Mouse (Mus musculus): ENCODE measurements around the gene Nat10. TPM values are rescaled to one million over a fixed set of nuclear protein-coding genes. Genes with fewer than 3 reads are reported as not detected.

The Nat10 gene
- total and polyA plus RNA-seq, 3 experiments, result 29.8 to 72.4 (median 68.1) TPM

DNA sequence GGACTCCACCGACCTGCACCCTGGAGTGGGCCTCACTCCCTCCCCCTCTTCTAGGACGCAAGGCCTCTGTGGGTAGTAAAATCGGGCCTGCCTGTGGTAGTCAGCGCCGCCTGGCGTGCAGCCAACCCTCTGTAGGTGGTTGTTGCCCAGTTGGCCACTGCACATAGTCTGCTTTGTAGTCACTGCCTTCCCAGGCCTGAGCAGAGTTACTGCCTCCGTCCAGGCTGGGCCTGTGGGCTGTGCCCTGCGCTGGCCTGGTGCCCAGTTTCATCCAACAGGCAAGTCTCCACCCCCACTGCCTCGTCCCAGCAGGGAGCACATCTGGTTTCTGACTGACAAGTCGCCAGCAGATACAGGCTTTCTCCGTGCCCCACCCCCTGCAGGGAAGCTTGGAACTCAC is 54.8 kb downstream of the Nat10 start:
- TF ChIP-seq TAL1 (conservative IDR thresholded peaks at IDR 0.05; ENCODE audit: low read depth, low read length) (no peak), GATA2 (IDR thresholded peaks at IDR 0.05; ENCODE audit: borderline replicate concordance, low read depth, low read length) (no peak)
- DNase-seq (ENCODE audit: low spot score) (no peak), ATAC-seq (ENCODE audit: extremely low read depth, insufficient number of reproducible peaks, low FRiP score, poor library complexity, severe bottlenecking) (no peak)
- H3K4me3 ChIP-seq (ENCODE audit: low read depth, low read length), result no peak overlapping the region; the same call in 1 of the 2 replicates
- peaks cover 70% of the 10 kb centered on the region for H3K27me3 ChIP-seq (ENCODE audit: insufficient read depth, low read length)
- H3K4me1 ChIP-seq (ENCODE audit: insufficient read depth, low read depth, low read length), result peaks cover 48% of the 10 kb centered on the region
- H3K36me3 ChIP-seq (replicated peaks), result no peaks in the 10 kb centered on the region
- no peaks in the 10 kb centered on the region for H3K9me3 ChIP-seq (replicated peaks)

DNA sequence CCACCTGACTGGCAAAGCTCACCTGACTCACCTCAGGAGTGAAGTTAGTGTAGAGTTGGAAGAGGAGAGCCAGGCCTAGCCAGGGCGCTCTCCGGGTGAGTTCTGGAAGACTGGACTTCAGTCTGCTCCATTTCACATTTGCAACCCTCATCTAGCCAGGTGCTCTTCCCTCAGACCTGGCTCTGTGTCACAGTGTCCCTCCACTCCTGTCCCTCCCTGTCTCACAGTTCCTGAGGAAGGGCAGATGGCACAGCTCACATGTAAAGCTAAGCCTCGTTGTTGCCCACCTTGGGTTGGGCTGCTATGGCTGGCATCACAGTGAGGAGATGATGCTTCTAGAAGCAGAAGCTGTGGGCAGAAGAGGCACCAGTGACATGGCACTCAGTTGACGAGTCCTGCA is 55.2 kb downstream of the Nat10 start:
- DNase-seq (ENCODE audit: low spot score) (no peak), ATAC-seq (ENCODE audit: extremely low read depth, insufficient number of reproducible peaks, low FRiP score, poor library complexity, severe bottlenecking) (no peak)
- no peak for TF ChIP-seq CTCF (IDR thresholded peaks at IDR 0.05; ENCODE audit: low read depth, low read length)
- no peak for TF ChIP-seq POLR2AphosphoS5 (IDR thresholded peaks at IDR 0.05; ENCODE audit: insufficient replicate concordance, low read depth, low read length)
- TF ChIP-seq TAL1 (conservative IDR thresholded peaks at IDR 0.05; ENCODE audit: low read depth, low read length), result no peak
- no peak for TF ChIP-seq GATA1 (IDR thresholded peaks at IDR 0.05; ENCODE audit: borderline replicate concordance, low read length)
- TF ChIP-seq GATA2 (IDR thresholded peaks at IDR 0.05; ENCODE audit: borderline replicate concordance, low read depth, low read length), result no peak
- Histone ChIP-seq H3K4me3 (ENCODE audit: low read depth, low read length) (no peak overlapping the region; the same call in 1 of the 2 replicates), H3K4me1 (ENCODE audit: insufficient read depth, low read depth, low read length) (peaks cover 48% of the 10 kb centered on the region), H3K9me3 (replicated peaks) (no peaks in the 10 kb centered on the region), H3K36me3 (replicated peaks) (no peaks in the 10 kb centered on the region), H3K27me3 (ENCODE audit: insufficient read depth, low read length) (peaks cover 68% of the 10 kb centered on the region)

DNA sequence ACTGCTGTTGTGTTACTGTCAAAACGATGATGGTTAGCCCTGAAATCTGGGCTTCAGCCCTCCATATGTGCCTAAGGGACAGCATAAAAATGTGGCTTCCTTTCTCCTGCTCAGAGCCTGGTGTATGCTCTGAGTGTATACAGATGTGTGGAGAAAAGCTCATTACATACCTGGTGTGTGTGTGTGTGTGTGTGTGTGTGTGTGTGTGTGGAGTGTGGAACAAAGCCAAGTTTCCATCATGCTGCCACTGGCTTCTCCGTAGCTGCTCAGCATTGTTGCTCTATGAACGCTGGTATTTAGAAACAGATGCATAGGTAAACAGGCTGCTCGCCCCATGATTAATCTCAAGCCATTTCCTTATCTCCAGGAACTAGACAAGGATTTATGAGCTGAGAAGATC is 57.2 kb downstream of the Nat10 start:
- Histone ChIP-seq H3K9me3 (replicated peaks) (no peaks in the 10 kb centered on the region), H3K36me3 (replicated peaks) (no peaks in the 10 kb centered on the region), H3K4me1 (ENCODE audit: insufficient read depth, low read depth, low read length) (peaks cover 48% of the 10 kb centered on the region), H3K27me3 (ENCODE audit: insufficient read depth, low read length) (peaks cover 70% of the 10 kb centered on the region), H3K4me3 (ENCODE audit: low read depth, low read length) (no peak overlapping the region)
- ATAC-seq (ENCODE audit: extremely low read depth, insufficient number of reproducible peaks, low FRiP score, poor library complexity, severe bottlenecking) (no peak), DNase-seq (ENCODE audit: low spot score) (no peak)
- TF ChIP-seq POLR2AphosphoS5 (IDR thresholded peaks at IDR 0.05; ENCODE audit: insufficient replicate concordance, low read depth, low read length), result no peak
- TF ChIP-seq CTCF (IDR thresholded peaks at IDR 0.05; ENCODE audit: low read depth, low read length), result no peak

GRCm38 (mm10) chr2:103703336-103703735 is 57.7 kb downstream of the Nat10 start:
- Histone ChIP-seq H3K4me3 (ENCODE audit: low read depth, low read length) (no peak overlapping the region; the same call in 1 of the 2 replicates), H3K4me1 (ENCODE audit: insufficient read depth, low read depth, low read length) (peaks cover 48% of the 10 kb centered on the region), H3K27me3 (ENCODE audit: insufficient read depth, low read length) (peaks cover 69% of the 10 kb centered on the region), H3K9me3 (replicated peaks) (no peaks in the 10 kb centered on the region), H3K36me3 (replicated peaks) (no peaks in the 10 kb centered on the region)
- DNase-seq (ENCODE audit: low spot score) (no peak), ATAC-seq (ENCODE audit: extremely low read depth, insufficient number of reproducible peaks, low FRiP score, poor library complexity, severe bottlenecking) (no peak)
- TF ChIP-seq TAL1 (conservative IDR thresholded peaks at IDR 0.05; ENCODE audit: low read depth, low read length) (no peak), GATA1 (IDR thresholded peaks at IDR 0.05; ENCODE audit: borderline replicate concordance, low read length) (no peak), POLR2AphosphoS5 (IDR thresholded peaks at IDR 0.05; ENCODE audit: insufficient replicate concordance, low read depth, low read length) (no peak), CTCF (IDR thresholded peaks at IDR 0.05; ENCODE audit: low read depth, low read length) (no peak), GATA2 (IDR thresholded peaks at IDR 0.05; ENCODE audit: borderline replicate concordance, low read depth, low read length) (no peak)

DNA sequence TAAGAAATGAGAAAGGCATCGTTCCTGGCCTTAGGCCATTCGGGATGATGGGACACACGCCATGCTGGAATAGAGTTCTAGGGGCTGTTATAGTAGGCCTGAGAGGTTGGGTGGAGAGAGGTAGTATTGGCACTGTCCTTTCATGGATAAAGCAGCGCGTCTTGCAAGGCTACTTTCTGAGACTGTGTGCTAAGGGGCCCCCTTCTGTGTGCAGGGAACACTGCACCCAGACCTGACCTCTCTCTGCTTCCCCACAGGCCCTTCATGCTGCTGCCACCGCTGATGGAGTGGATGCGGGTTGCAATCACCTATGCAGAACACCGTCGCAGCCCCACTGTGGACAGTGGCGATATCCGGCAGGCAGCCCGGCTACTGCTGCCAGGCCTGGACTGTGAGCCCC is 60.6 kb downstream of the Nat10 start:
- H3K9me3 ChIP-seq (replicated peaks), result no peaks in the 10 kb centered on the region
- H3K4me3 ChIP-seq (ENCODE audit: low read depth, low read length), result no peak overlapping the region
- ATAC-seq (ENCODE audit: extremely low read depth, insufficient number of reproducible peaks, low FRiP score, poor library complexity, severe bottlenecking) (no peak), DNase-seq (ENCODE audit: low spot score) (no peak)
- H3K36me3 ChIP-seq (replicated peaks), result no peaks in the 10 kb centered on the region
- H3K27me3 ChIP-seq (ENCODE audit: insufficient read depth, low read length), result peaks cover 73% of the 10 kb centered on the region
- TF ChIP-seq TAL1 (conservative IDR thresholded peaks at IDR 0.05; ENCODE audit: low read depth, low read length) (no peak), POLR2AphosphoS5 (IDR thresholded peaks at IDR 0.05; ENCODE audit: insufficient replicate concordance, low read depth, low read length) (no peak), GATA2 (IDR thresholded peaks at IDR 0.05; ENCODE audit: borderline replicate concordance, low read depth, low read length) (no peak), GATA1 (IDR thresholded peaks at IDR 0.05; ENCODE audit: borderline replicate concordance, low read length) (no peak), CTCF (IDR thresholded peaks at IDR 0.05; ENCODE audit: low read depth, low read length) (no peak)
- H3K4me1 ChIP-seq (ENCODE audit: insufficient read depth, low read depth, low read length), result peaks cover 26% of the 10 kb centered on the region

- no peak for ATAC-seq (ENCODE audit: extremely low read depth, insufficient number of reproducible peaks, low FRiP score, poor library complexity, severe bottlenecking)
- H3K27me3 ChIP-seq (ENCODE audit: insufficient read depth, low read length), result peaks cover 72% of the 10 kb centered on the region
Measured at GRCm38 (mm10) chr2:103696177-103696576, 64.9 kb downstream of the Nat10 start.

More at GRCm38 (mm10) chr2:103696177-103696576, 64.9 kb downstream of the Nat10 start:
- no peak for DNase-seq (ENCODE audit: low spot score)
- no peaks in the 10 kb centered on the region for H3K4me1 ChIP-seq (ENCODE audit: insufficient read depth, low read depth, low read length)
- no peaks in the 10 kb centered on the region for H3K9me3 ChIP-seq (replicated peaks)
- H3K36me3 ChIP-seq (replicated peaks), result no peaks in the 10 kb centered on the region
- TF ChIP-seq GATA2 (IDR thresholded peaks at IDR 0.05; ENCODE audit: borderline replicate concordance, low read depth, low read length) (no peak), GATA1 (IDR thresholded peaks at IDR 0.05; ENCODE audit: borderline replicate concordance, low read length) (no peak), TAL1 (conservative IDR thresholded peaks at IDR 0.05; ENCODE audit: low read depth, low read length) (no peak)
- no peak overlapping the region for H3K4me3 ChIP-seq (ENCODE audit: low read depth, low read length)
